22 mouse cellular contexts compared by ENCODE assay signal in the genomic region with DNA sequence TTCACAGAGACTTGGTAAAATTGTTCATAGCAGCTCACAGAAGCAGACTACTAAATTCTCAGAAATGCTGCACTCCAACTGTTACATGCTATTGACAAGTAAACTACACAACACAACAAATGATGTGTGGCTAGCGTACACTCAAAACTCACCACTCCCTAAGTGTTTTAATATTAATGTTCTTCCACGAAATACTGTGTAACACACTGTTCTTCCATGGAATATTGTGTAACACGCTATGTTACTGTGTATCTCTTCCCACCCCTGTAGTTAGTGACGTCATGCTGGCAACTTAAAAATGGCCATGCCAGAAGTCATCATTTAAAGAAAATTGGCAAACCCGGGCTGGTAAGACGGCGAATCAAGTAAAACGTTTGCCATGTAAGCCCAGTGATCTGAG.
"Had no signal": no experiment of that assay in that cellular context is flagged by ENCODE, and none has a peak within 500 bp of the region (broad histone marks: within the 10 kb centered on the region; RNA-seq: fewer than 3 reads in every experiment).

No protein-coding gene starts in this region.

- ATAC-seq: liver, postnatal 0 days; midbrain, embryonic 15.5 days had no signal

- H3K9ac ChIP-seq: limb, embryonic 13.5 days; liver, embryonic 14.5 days; liver, postnatal 0 days; midbrain, embryonic 12.5 days; midbrain, embryonic 15.5 days; neural tube, embryonic 12.5 days; neural tube, embryonic 15.5 days had no signal

- H3K27ac ChIP-seq: kidney, postnatal 0 days; layer of hippocampus, adult 2 months; limb, embryonic 10.5 days; limb, embryonic 13.5 days; liver, embryonic 14.5 days; macrophage; midbrain, embryonic 12.5 days; midbrain, embryonic 15.5 days; neural tube, embryonic 12.5 days; neural tube, embryonic 15.5 days; stomach, postnatal 0 days had no signal

- H3K36me3 ChIP-seq: limb, embryonic 10.5 days; limb, embryonic 13.5 days; midbrain, embryonic 12.5 days; midbrain, embryonic 15.5 days; neural tube, embryonic 12.5 days; neural tube, embryonic 15.5 days had no signal

- H3K4me3 ChIP-seq: layer of hippocampus, adult 2 months; limb, embryonic 10.5 days; limb, embryonic 13.5 days; midbrain, embryonic 12.5 days; midbrain, embryonic 15.5 days; neural tube, embryonic 12.5 days; neural tube, embryonic 15.5 days had no signal

- H3K4me2 ChIP-seq: limb, embryonic 13.5 days; midbrain, embryonic 12.5 days; midbrain, embryonic 15.5 days; neural tube, embryonic 12.5 days; neural tube, embryonic 15.5 days had no signal

- H3K27me3 ChIP-seq: limb, embryonic 13.5 days; midbrain, embryonic 12.5 days; midbrain, embryonic 15.5 days; neural tube, embryonic 12.5 days; neural tube, embryonic 15.5 days had no signal

- DNase-seq: kidney, adult 2 months; kidney, postnatal 25 days; layer of hippocampus, adult 9-11 months; liver; liver, postnatal 0 days; right cerebral cortex, adult 18-20 months; right cerebral cortex, postnatal 14 days; right cerebral cortex, postnatal 4 days; thymus, adult 2 months; thymus, postnatal 14 days; thymus, postnatal 4 days had no signal

- H3K9me3 ChIP-seq: limb, embryonic 10.5 days; limb, embryonic 13.5 days; midbrain, embryonic 12.5 days; midbrain, embryonic 15.5 days; neural tube, embryonic 12.5 days; neural tube, embryonic 15.5 days had no signal

- H3K4me1 ChIP-seq: limb, embryonic 10.5 days; limb, embryonic 13.5 days; midbrain, embryonic 12.5 days; midbrain, embryonic 15.5 days; neural tube, embryonic 12.5 days had no signal
